Comparison of ENCODE assay signal across 8 mouse cellular contexts in the genomic region with DNA sequence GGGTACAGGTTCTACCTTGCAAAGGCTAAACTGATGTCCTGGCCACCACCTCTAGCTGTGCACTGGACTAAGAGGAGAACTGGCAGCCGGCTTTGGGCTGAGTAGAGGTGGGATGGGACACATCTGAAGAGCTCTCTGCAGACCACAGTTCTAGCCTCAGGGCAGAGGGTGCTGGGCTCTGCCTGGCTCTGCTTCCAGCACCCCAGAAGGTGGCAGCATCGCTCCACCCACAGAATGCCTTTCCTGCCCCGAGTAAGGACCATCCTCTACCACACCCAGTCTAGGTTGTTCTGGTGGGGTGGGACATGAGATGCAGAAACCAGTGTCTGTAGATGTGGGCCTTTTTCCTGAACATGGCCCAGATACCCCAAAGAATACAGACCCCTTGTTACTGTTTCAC. TPM values are rescaled to one million over a fixed set of nuclear protein-coding genes. Genes with fewer than 3 reads are reported as not detected.
DNase-seq lines count a peak whose midpoint lies in the region; ATAC-seq lines count a peak whose summit lies in the region.

No protein-coding gene starts in this region.

- H3K4me1 ChIP-seq in forebrain, embryonic 15.5 days, result peaks cover 68% of the 10 kb centered on the region
- H3K4me1 ChIP-seq in kidney, embryonic 16.5 days (ENCODE audit: insufficient read depth, low read length), result peaks cover 24% of the 10 kb centered on the region

- H3K9me3 ChIP-seq in forebrain, embryonic 15.5 days, result no peaks in the 10 kb centered on the region
- no peaks in the 10 kb centered on the region for H3K9me3 ChIP-seq in kidney, embryonic 16.5 days (ENCODE audit: low read length)

- peak overlapping the region; percentile 78; the same call in 1 of the 2 replicates for H3K27ac ChIP-seq in forebrain, embryonic 15.5 days (replicated peaks)
- no peak overlapping the region for H3K27ac ChIP-seq in kidney, embryonic 16.5 days (ENCODE audit: low read length)

- no peak overlapping the region for H3K9ac ChIP-seq in forebrain, embryonic 15.5 days (replicated peaks)
- no peak overlapping the region for H3K9ac ChIP-seq in kidney, embryonic 16.5 days (replicated peaks; ENCODE audit: low read length)

- H3K4me3 ChIP-seq in forebrain, embryonic 15.5 days, result no peak overlapping the region
- no peak overlapping the region for H3K4me3 ChIP-seq in kidney, embryonic 16.5 days (ENCODE audit: low read length)

- 22% methylated on average over 3 of the region's 3 CpGs for WGBS in forebrain, embryonic 15.5 days
- 33% methylated on average over 3 of the region's 3 CpGs for WGBS in kidney, embryonic 16.5 days

- no peaks in the 10 kb centered on the region for H3K27me3 ChIP-seq in forebrain, embryonic 15.5 days
- H3K27me3 ChIP-seq in kidney, embryonic 16.5 days (ENCODE audit: insufficient read depth, low read length), result no peaks in the 10 kb centered on the region

- no peak overlapping the region for H3K4me2 ChIP-seq in forebrain, embryonic 15.5 days (replicated peaks)
- no peak overlapping the region for H3K4me2 ChIP-seq in kidney, embryonic 16.5 days (replicated peaks; ENCODE audit: low read depth, low read length)

- H3K36me3 ChIP-seq in forebrain, embryonic 15.5 days, result peaks cover 6% of the 10 kb centered on the region
- H3K36me3 ChIP-seq in kidney, embryonic 16.5 days (ENCODE audit: insufficient read depth, low read length), result peaks cover 40% of the 10 kb centered on the region

- peak; percentile 66; the same call in 1 of the 2 replicates for ATAC-seq in forebrain, embryonic 15.5 days (replicated peaks)
- ATAC-seq in kidney, embryonic 16.5 days (ENCODE audit: low FRiP score, low TSS enrichment), result peak; percentile 67
- no peak for ATAC-seq in monocyte, adult 5-6 weeks (replicated peaks; ENCODE audit: insufficient number of reproducible peaks, low FRiP score, low TSS enrichment, poor library complexity, severe bottlenecking)

- peak; percentile 76 for DNase-seq in 3T3-L1 (ENCODE audit: low read depth, low spot score)
- DNase-seq in CD4-positive, CD25-positive, alpha-beta regulatory T cell, adult 2 months (ENCODE audit: low read depth, low spot score), result peak; percentile 71
- DNase-seq in cerebellum, adult 11 months, result peak; percentile 58
- DNase-seq in lung, postnatal 10 days, result peak; percentile 56
- peak; percentile 62 for DNase-seq in right cerebral cortex, postnatal 14 days

RNA-seq across cellular contexts. Expression of gene Ccdc167, which starts 12.1 kb away (rescaled TPM):
- 12.4 and 12.9 TPM in 2 replicates for polyA plus RNA-seq in forebrain, embryonic 15.5 days (2015; fragmentation: Nextera tagmentation; extraction: Ambion mirVana)
- polyA plus RNA-seq in kidney, embryonic 16.5 days (2015; fragmentation: Nextera tagmentation; extraction: Ambion mirVana), result 12.5 and 13.7 TPM in 2 replicates
- 4.7 to 14.6 TPM (median 5.0 TPM) in 3 replicates for total RNA-seq in monocyte, adult 5-6 weeks (2017)

RNA-seq across cellular contexts. Expression of gene Cmtr1, which starts 44.4 kb away (rescaled TPM):
- polyA plus RNA-seq in forebrain, embryonic 15.5 days (2015; fragmentation: Nextera tagmentation; extraction: Ambion mirVana), result 144 and 155 TPM in 2 replicates
- polyA plus RNA-seq in kidney, embryonic 16.5 days (2015; fragmentation: Nextera tagmentation; extraction: Ambion mirVana), result 116 and 137 TPM in 2 replicates
- total RNA-seq in monocyte, adult 5-6 weeks (2017), result 107 to 224 TPM (median 209 TPM) in 3 replicates
